Mouse (Mus musculus) bone marrow macrophage, adult 2 months (primary cell): ENCODE results near the gene Polr3h.

Experiments used
- CTCF ChIP-seq: IDR thresholded peaks from 2 replicates; pipeline ENCODE4 v1.5.1; 2012; ENCODE audit warnings: low read depth, mild to moderate bottlenecking, low read length, moderate library complexity
- POLR2A ChIP-seq: IDR thresholded peaks from 2 replicates; pipeline ENCODE4 v1.6.1; 2012; ENCODE audit warnings: mild to moderate bottlenecking, low read depth, low read length, borderline replicate concordance

GRCm38 (mm10) chr15:81891822-81892580, 34.0 kb downstream of the Polr3h start:
- TF ChIP-seq CTCF (no peak), POLR2A (no peak)
